Mouse (Mus musculus) erythroblast, embryonic 14.5 days (primary cell): ENCODE data around the gene Lrrc51. TPM values are rescaled to one million over a fixed set of nuclear protein-coding genes. Genes with fewer than 3 reads are reported as not detected.

Experiments used
- H3K27me3 ChIP-seq: 2 replicates; pipeline ENCODE4 v1.6.1; 2012; ENCODE audit warnings: inconsistent platforms; ENCODE audit not compliant: control insufficient read depth
- H3K36me3 ChIP-seq: 2 replicates; pipeline ENCODE4 v1.6.1; 2012; ENCODE audit warnings: mild to moderate bottlenecking, inconsistent platforms; ENCODE audit not compliant: control insufficient read depth
- H3K4me1 ChIP-seq: 2 replicates; pipeline ENCODE4 v1.6.1; 2012; ENCODE audit warnings: inconsistent platforms; ENCODE audit not compliant: control insufficient read depth
- H3K4me3 ChIP-seq: replicated peaks from 2 replicates; pipeline ENCODE3; 2012; ENCODE audit warnings: moderate library complexity, mild to moderate bottlenecking, inconsistent platforms
- H3K9me3 ChIP-seq: 2 replicates; pipeline ENCODE4 v1.6.1; 2012; ENCODE audit warnings: low read length, inconsistent platforms, mixed read lengths; ENCODE audit not compliant: control insufficient read depth
- GATA1 ChIP-seq: IDR thresholded peaks from 2 replicates; pipeline ENCODE4 v1.6.1; 2012; ENCODE audit warnings: low read length, inconsistent platforms, mixed read lengths
- TAL1 ChIP-seq: IDR thresholded peaks from 3 replicates; pipeline ENCODE4 v1.6.1; 2012; ENCODE audit warnings: low read length, inconsistent platforms, mixed read lengths
- polyA plus RNA-seq: library from polyadenylated mRNA; stranded (reverse); fragments of >175 nt; gene quantifications from 2 replicates; pipeline ENCODE4 v1.2.3, GENCODE M21; 2012

Lrrc51 gene
- polyA plus RNA-seq, 1 experiment = not detected

- no peaks in the 10 kb centered on the region for H3K36me3 ChIP-seq
- TF ChIP-seq TAL1 (no peak), GATA1 (no peak)
- H3K4me3 ChIP-seq = no peak within 1 kb of the TSS
- H3K4me1 ChIP-seq = no peaks in the 10 kb centered on the region
- no peaks in the 10 kb centered on the region for H3K9me3 ChIP-seq
- H3K27me3 ChIP-seq = no peaks in the 10 kb centered on the region
These were observed 70.3 kb downstream of the Lrrc51 start, which contains the start of gene Anapc15 for GRCm38 (mm10) chr7:101863415-101863814. Anapc15 (plus strand) TSS chr7:101863715.

Other genes starting within 250 kb of the Lrrc51 start
- not detected in 2 replicates for gene Phox2a, start 115.6 kb downstream of the Lrrc51 start, polyA plus RNA-seq
- gene Inppl1, start 95.7 kb downstream of the Lrrc51 start, polyA plus RNA-seq = 0.50 and 1.3 TPM in 2 replicates
- gene Folr2, start 76.7 kb downstream of the Lrrc51 start, polyA plus RNA-seq = not detected in 2 replicates
- 4.8 and 5.8 TPM in 2 replicates for gene Anapc15, start 70.2 kb downstream of the Lrrc51 start, polyA plus RNA-seq
- gene Folr1, start 63.1 kb downstream of the Lrrc51 start, polyA plus RNA-seq = not detected in 2 replicates
- 10.4 and 12.4 TPM in 2 replicates for gene Lamtor1, start 28.0 kb downstream of the Lrrc51 start, polyA plus RNA-seq
- not detected in 2 replicates for gene Tomt, start 27.5 kb downstream of the Lrrc51 start, polyA plus RNA-seq
- 19.8 and 24.7 TPM in 2 replicates for gene Numa1, start 216 bp upstream of the Lrrc51 start, polyA plus RNA-seq
- 0.67 and 1.0 TPM in 2 replicates for gene Il18bp, start 84.8 kb upstream of the Lrrc51 start, polyA plus RNA-seq
- gene Rnf121, start 131.6 kb upstream of the Lrrc51 start, polyA plus RNA-seq = 0.12 and 0.34 TPM in 2 replicates
- gene Xndc1, start 131.6 kb upstream of the Lrrc51 start, polyA plus RNA-seq = 2.0 TPM in 2 replicates
- not detected in 2 replicates for gene Xntrpc, start 131.8 kb upstream of the Lrrc51 start, polyA plus RNA-seq
- 0.15 and 0.37 TPM in 2 replicates for gene Trpc2, start 149.2 kb upstream of the Lrrc51 start, polyA plus RNA-seq
- not detected in 2 replicates for gene Art1, start 167.8 kb upstream of the Lrrc51 start, polyA plus RNA-seq
- not detected in 2 replicates for gene Art5, start 175.6 kb upstream of the Lrrc51 start, polyA plus RNA-seq
- 0.02 TPM in 1 of 2 replicates, not detected in the other for gene Chrna10, start 182.9 kb upstream of the Lrrc51 start, polyA plus RNA-seq